19 mouse cellular contexts compared by ENCODE assay signal in the genomic region with DNA sequence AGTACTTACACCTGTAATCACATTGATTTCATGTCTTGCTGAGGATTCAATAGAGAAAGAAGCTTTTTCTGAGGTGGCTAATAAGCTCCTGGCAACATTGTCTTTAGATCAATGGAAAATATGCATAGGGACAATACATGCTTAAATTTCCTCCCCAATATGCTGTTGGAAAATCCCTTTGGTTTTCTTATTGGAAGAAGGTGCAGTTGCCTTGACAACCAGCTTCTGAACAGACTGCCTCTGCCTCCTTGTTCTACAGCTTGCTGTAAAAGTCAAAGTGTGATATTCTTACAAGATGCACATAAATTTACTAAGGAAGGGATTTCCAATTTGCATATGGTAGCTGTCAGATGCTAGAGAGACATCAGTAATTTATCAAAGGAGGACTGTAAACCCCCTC.
A peak's percentile ranks its signal among the peaks of the same experiment; 100 is the strongest.
DNase-seq lines count a peak whose midpoint lies in the region; ATAC-seq and TF ChIP-seq lines count a peak whose summit lies in the region.
"Had no signal": no experiment of that assay in that cellular context is flagged by ENCODE, and none has a peak within 500 bp of the region (broad histone marks: within the 10 kb centered on the region; RNA-seq: fewer than 3 reads in every experiment).

No protein-coding gene starts in this region.

- intact Hi-C loops in left cerebral cortex, postnatal 25 days (cut with DNase I) = no loop called here

- H3K9ac ChIP-seq in forebrain, embryonic 13.5 days = no peak overlapping the region
- H3K9ac ChIP-seq in forebrain, embryonic 12.5 days = no peak overlapping the region
- H3K9ac ChIP-seq: hindbrain, embryonic 14.5 days; liver, embryonic 14.5 days; stomach, embryonic 15.5 days had no signal

- 0 out of 2 replicates have a peak overlapping the region, but pooled peaks have one; percentile 25 for H3K27ac ChIP-seq in forebrain, embryonic 13.5 days
- H3K27ac ChIP-seq in forebrain, embryonic 12.5 days = no peak overlapping the region
- peak overlapping the region; percentile 70; the same call in 1 of the 2 replicates for H3K27ac ChIP-seq in layer of hippocampus, adult 2 months
- H3K27ac ChIP-seq: gastrocnemius, adult 2 months; liver, embryonic 14.5 days; stomach, embryonic 15.5 days had no signal

- no peak overlapping the region for H3K4me2 ChIP-seq in forebrain, embryonic 13.5 days
- no peak overlapping the region for H3K4me2 ChIP-seq in forebrain, embryonic 12.5 days
- H3K4me2 ChIP-seq: hindbrain, embryonic 14.5 days; stomach, embryonic 15.5 days had no signal

- no peak for TF ChIP-seq POLR2A in brain, embryonic 14.5 days (IDR thresholded peaks at IDR 0.05; ENCODE audit: borderline replicate concordance, extremely low read depth, insufficient read depth, insufficient read length, poor library complexity, severe bottlenecking)

- no peak overlapping the region for H3K4me3 ChIP-seq in forebrain, embryonic 13.5 days
- H3K4me3 ChIP-seq in forebrain, embryonic 12.5 days (replicated peaks) = no peak overlapping the region
- H3K4me3 ChIP-seq in layer of hippocampus, adult 2 months = no peak overlapping the region
- H3K4me3 ChIP-seq: gastrocnemius, adult 2 months; megakaryocyte, embryonic 14.5 days; stomach, embryonic 15.5 days had no signal

- H3K9me3 ChIP-seq in forebrain, embryonic 13.5 days (replicated peaks) = no peaks in the 10 kb centered on the region
- no peaks in the 10 kb centered on the region for H3K9me3 ChIP-seq in forebrain, embryonic 12.5 days
- H3K9me3 ChIP-seq: megakaryocyte, embryonic 14.5 days; stomach, embryonic 15.5 days had no signal

- H3K36me3 ChIP-seq in forebrain, embryonic 13.5 days (ENCODE audit: poor library complexity, severe bottlenecking) = no peaks in the 10 kb centered on the region
- H3K36me3 ChIP-seq in forebrain, embryonic 12.5 days (replicated peaks) = no peaks in the 10 kb centered on the region
- H3K36me3 ChIP-seq: stomach, embryonic 15.5 days had no signal

- TF ChIP-seq CTCF in layer of hippocampus, adult 2 months (conservative IDR thresholded peaks at IDR 0.05) = no peak
- no peak for TF ChIP-seq CTCF in brain, embryonic 14.5 days (IDR thresholded peaks at IDR 0.05; ENCODE audit: borderline replicate concordance, extremely low read depth, insufficient read depth, insufficient read length)

- DNase-seq in layer of hippocampus, adult 2 months (ENCODE audit: low spot score in 2 of 2) = peak; percentile 29 to 58
- no peak for DNase-seq in layer of hippocampus, postnatal 10 days (ENCODE audit: low spot score in 2 of 2)
- DNase-seq in brain, embryonic 14.5 days (ENCODE audit: low read depth) = peak; percentile 84
- peak; percentile 47 to 83 for DNase-seq in left cerebral cortex, postnatal 25 days (ENCODE audit: low spot score in 2 of 2)
- no peak for DNase-seq in ovary, postnatal 10 days (ENCODE audit: low spot score)
- DNase-seq in spleen, postnatal 14 days (ENCODE audit: low spot score in 2 of 2) = no peak
- DNase-seq: adrenal gland, postnatal 25 days; cerebellum, postnatal 25 days; gastrocnemius, adult 2 months; heart, adult 18-20 months; kidney, adult 11 months; kidney, postnatal 25 days had no signal

- peaks cover 13% of the 10 kb centered on the region for H3K4me1 ChIP-seq in forebrain, embryonic 13.5 days
- peaks cover 11% of the 10 kb centered on the region for H3K4me1 ChIP-seq in forebrain, embryonic 12.5 days
- H3K4me1 ChIP-seq: megakaryocyte, embryonic 14.5 days; stomach, embryonic 15.5 days had no signal

- peak; percentile 63 for ATAC-seq in forebrain, embryonic 13.5 days
- ATAC-seq in forebrain, embryonic 12.5 days (ENCODE audit: low FRiP score) = no peak
- ATAC-seq: lung, postnatal 0 days had no signal

- no peaks in the 10 kb centered on the region for H3K27me3 ChIP-seq in forebrain, embryonic 13.5 days
- no peaks in the 10 kb centered on the region for H3K27me3 ChIP-seq in forebrain, embryonic 12.5 days
- H3K27me3 ChIP-seq: megakaryocyte, embryonic 14.5 days; stomach, embryonic 15.5 days had no signal

Comparison
In these comparisons a context has a peak if more than half of its experiments do, and no peak if none do; other contexts are left out.
1. DNase-seq: peak in layer of hippocampus, adult 2 months (2 of 2), brain, embryonic 14.5 days (single experiment) and left cerebral cortex, postnatal 25 days (2 of 2); none in layer of hippocampus, postnatal 10 days (0 of 2), ovary, postnatal 10 days (single experiment) and spleen, postnatal 14 days (0 of 2).